Mouse (Mus musculus): ENCODE measurements at regions not wholly inside any gene's neighbourhood (a gene's known extent, or its start where the extent isn't known, plus 50 kb on each side); places are given as distances from the start of the nearest gene placed in this dataset.

DNA sequence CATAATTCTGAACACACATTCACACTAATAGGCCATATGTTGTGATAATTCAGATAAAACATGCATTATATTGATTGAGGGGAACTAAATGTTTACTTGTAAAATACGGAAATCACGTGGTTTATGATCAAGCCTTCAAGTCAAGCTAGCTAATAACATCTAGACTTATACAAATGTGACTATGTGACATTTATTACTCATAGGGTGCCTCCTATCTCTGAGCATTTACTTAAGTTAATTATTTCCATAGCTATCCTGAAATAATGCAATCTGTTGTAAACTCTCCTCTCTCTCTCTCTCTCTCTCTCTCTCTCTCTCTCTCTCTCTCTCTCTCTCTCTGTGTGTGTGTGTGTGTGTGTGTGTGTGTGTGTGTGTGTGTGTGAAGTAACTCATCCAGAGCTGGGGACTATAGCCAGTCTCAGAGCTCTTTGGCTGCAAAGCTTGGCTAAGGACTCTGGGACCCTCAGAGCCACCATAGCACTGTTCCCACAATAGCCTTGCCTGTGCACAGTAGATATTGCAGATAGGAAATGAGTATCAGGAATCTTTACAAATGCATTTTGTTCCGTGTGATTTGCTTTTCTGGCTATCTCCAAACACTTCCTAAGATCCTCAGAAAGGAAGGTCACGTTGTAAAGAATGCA, 263.5 kb downstream of the Rnd3 start:
- H3K4me3 ChIP-seq (ENCODE audit: control insufficient read depth, low read depth, low read length) = no peak overlapping the region
- no peaks in the 10 kb centered on the region for H3K27me3 ChIP-seq (ENCODE audit: control insufficient read depth, insufficient read depth, low read length)
- no peaks in the 10 kb centered on the region for H3K4me1 ChIP-seq (ENCODE audit: control insufficient read depth, insufficient read depth, low read length)
- TF ChIP-seq CTCF (IDR thresholded peaks at IDR 0.05; ENCODE audit: control insufficient read depth, insufficient read depth, insufficient replicate concordance, low read depth, low read length) (no peak), POLR2A (IDR thresholded peaks at IDR 0.05; ENCODE audit: control insufficient read depth, low read depth, low read length) (no peak)
- H3K36me3 ChIP-seq (ENCODE audit: control insufficient read depth, insufficient read depth, low read length) = no peaks in the 10 kb centered on the region
- no peak overlapping the region for H3K27ac ChIP-seq (ENCODE audit: control insufficient read depth, insufficient read depth, low read depth, low read length)

DNA sequence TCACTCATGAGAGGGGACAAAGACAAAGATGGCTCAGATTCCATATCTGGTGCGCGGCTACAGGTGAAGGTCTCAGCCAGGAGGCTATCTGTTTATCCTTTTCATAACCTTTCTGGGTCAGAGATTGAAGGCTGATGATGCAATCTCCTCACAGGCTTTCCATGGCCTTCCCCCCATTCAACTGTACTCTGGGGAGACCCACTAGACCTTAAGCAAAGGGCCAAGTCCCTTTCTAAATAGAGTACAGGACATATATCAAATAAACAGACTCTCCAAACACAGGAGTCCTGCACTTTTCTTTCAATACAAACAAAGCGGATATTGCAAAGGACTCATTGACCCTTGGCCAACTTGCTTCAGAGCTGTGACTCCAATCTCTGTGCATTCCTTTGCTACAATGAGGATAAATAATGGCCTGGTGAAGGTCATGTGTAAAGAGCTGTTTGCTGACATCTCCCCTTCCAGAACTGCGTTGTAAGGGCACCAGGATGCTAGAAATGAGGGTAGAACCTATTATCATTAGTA, 267.3 kb downstream of the Rnd3 start:
- no peaks in the 10 kb centered on the region for H3K4me1 ChIP-seq (ENCODE audit: control insufficient read depth, insufficient read depth, low read length)
- TF ChIP-seq POLR2A (IDR thresholded peaks at IDR 0.05; ENCODE audit: control insufficient read depth, low read depth, low read length) (no peak), CTCF (IDR thresholded peaks at IDR 0.05; ENCODE audit: control insufficient read depth, insufficient read depth, insufficient replicate concordance, low read depth, low read length) (no peak)
- no peak overlapping the region for H3K4me3 ChIP-seq (ENCODE audit: control insufficient read depth, low read depth, low read length)
- H3K36me3 ChIP-seq (ENCODE audit: control insufficient read depth, insufficient read depth, low read length) = no peaks in the 10 kb centered on the region
- H3K27ac ChIP-seq (ENCODE audit: control insufficient read depth, insufficient read depth, low read depth, low read length) = no peak overlapping the region
- no peaks in the 10 kb centered on the region for H3K27me3 ChIP-seq (ENCODE audit: control insufficient read depth, insufficient read depth, low read length)

DNA sequence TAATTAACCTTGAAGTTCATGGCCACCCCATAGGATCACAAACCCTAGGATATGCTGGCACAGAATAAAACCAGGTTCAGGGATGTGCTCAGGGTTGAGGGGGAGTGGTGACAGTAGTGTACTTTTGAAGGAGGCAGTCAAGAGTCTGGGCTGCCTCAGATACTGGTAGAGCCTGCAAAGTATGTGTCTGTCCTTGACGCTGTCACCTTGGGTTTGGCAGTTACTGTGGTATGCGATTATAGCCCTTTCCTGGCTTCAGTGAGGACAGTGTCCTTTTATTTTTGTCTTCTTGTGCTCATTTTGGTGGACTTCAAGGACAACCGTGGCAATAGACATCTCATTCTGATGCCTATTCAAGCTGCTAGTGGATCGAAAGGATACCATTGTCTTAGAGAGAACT, 268.1 kb downstream of the Rnd3 start:
- Histone ChIP-seq H3K27ac (ENCODE audit: control insufficient read depth, insufficient read depth, low read depth, low read length) (no peak overlapping the region), H3K4me3 (ENCODE audit: control insufficient read depth, low read depth, low read length) (no peak overlapping the region), H3K4me1 (ENCODE audit: control insufficient read depth, insufficient read depth, low read length) (no peaks in the 10 kb centered on the region), H3K27me3 (ENCODE audit: control insufficient read depth, insufficient read depth, low read length) (no peaks in the 10 kb centered on the region), H3K36me3 (ENCODE audit: control insufficient read depth, insufficient read depth, low read length) (no peaks in the 10 kb centered on the region)
- TF ChIP-seq CTCF (IDR thresholded peaks at IDR 0.05; ENCODE audit: control insufficient read depth, insufficient read depth, insufficient replicate concordance, low read depth, low read length) (no peak), POLR2A (IDR thresholded peaks at IDR 0.05; ENCODE audit: control insufficient read depth, low read depth, low read length) (no peak)

DNA sequence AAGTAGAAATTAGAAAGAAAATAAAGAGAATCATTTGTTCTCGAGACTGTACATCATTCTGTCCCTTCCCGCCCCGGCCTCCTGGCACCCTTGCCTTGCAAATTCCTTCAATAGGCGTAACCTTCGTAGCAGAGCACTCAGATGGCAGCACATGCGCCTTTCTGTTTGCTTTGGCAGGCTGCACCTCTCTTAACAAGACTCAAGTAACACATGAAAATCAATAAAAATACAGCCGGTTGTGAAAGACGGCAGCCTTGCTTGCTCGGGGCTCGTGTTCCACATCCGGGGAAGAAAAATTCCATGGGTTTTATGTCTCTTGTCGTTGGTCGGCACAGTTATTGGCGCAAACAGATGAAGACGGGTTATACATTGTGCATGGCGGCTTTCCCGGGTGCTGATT, 271.2 kb downstream of the Rnd3 start:
- H3K27me3 ChIP-seq (ENCODE audit: control insufficient read depth, insufficient read depth, low read length) = no peaks in the 10 kb centered on the region
- no peak overlapping the region for H3K27ac ChIP-seq (ENCODE audit: control insufficient read depth, insufficient read depth, low read depth, low read length)
- no peaks in the 10 kb centered on the region for H3K4me1 ChIP-seq (ENCODE audit: control insufficient read depth, insufficient read depth, low read length)
- peak overlapping the region; percentile 18 for H3K4me3 ChIP-seq (ENCODE audit: control insufficient read depth, low read depth, low read length)
- no peaks in the 10 kb centered on the region for H3K36me3 ChIP-seq (ENCODE audit: control insufficient read depth, insufficient read depth, low read length)
- TF ChIP-seq CTCF (IDR thresholded peaks at IDR 0.05; ENCODE audit: control insufficient read depth, insufficient read depth, insufficient replicate concordance, low read depth, low read length) (no peak), POLR2A (IDR thresholded peaks at IDR 0.05; ENCODE audit: control insufficient read depth, low read depth, low read length) (no peak)

DNA sequence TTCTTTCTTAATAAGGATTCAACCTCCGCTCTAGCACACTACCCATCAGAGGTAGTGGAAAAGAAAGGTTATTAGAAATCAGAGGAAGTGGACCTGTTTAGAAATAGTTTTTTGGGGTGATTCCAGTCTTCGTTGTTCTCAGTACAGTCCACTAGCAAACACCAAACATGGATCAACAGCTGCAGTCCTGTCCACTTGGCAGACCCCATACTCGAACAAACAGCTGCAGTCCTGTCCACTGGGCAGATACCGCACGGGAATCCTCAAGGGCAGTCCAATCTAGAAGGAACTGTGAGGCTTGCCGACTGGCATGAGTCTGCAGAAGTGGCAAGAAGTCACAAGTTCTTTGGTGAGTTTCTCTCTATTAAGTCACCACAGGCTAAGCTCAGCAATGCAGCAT, 273.8 kb downstream of the Rnd3 start:
- H3K36me3 ChIP-seq (ENCODE audit: control insufficient read depth, insufficient read depth, low read length) = no peaks in the 10 kb centered on the region
- TF ChIP-seq POLR2A (IDR thresholded peaks at IDR 0.05; ENCODE audit: control insufficient read depth, low read depth, low read length) (no peak), CTCF (IDR thresholded peaks at IDR 0.05; ENCODE audit: control insufficient read depth, insufficient read depth, insufficient replicate concordance, low read depth, low read length) (no peak)
- H3K27me3 ChIP-seq (ENCODE audit: control insufficient read depth, insufficient read depth, low read length) = no peaks in the 10 kb centered on the region
- no peak overlapping the region for H3K4me3 ChIP-seq (ENCODE audit: control insufficient read depth, low read depth, low read length)
- no peaks in the 10 kb centered on the region for H3K4me1 ChIP-seq (ENCODE audit: control insufficient read depth, insufficient read depth, low read length)
- no peak overlapping the region for H3K27ac ChIP-seq (ENCODE audit: control insufficient read depth, insufficient read depth, low read depth, low read length)

DNA sequence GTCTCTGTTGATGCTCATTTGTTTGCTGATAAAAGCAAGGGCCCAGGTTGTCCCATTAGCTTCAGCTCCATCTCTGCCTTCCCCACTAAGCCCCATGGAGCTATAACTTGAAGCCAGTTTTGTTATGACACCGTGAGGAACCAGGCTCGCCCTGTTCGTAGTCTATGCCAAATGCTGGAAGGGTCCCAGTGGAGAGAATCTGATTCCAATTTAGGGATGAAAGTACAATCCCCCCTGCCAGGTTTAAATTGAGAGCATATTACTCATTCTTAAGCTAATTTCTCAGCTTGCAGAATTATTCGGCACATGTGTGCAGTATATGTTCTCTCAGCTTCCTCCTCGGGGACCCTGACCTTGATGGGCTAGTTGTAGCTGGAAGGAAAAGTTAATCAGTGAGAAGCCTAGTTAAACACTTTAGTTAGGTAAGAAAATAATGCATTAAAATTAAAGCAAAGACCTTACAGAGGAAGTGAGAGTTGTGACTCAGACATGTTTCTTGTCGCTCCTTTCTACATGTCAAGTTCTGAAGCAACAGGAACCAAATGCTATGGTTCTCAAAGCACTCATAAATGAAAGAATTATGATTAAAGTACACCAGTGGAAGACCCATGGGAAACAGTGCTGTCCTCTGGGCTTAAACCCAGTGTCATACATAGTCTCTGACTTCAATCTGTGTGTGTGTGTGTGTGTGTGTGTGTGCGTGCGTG, 295.2 kb downstream of the Rnd3 start:
- Histone ChIP-seq H3K4me1 (ENCODE audit: control insufficient read depth, insufficient read depth, low read length) (no peaks in the 10 kb centered on the region), H3K4me3 (ENCODE audit: control insufficient read depth, low read depth, low read length) (no peak overlapping the region), H3K36me3 (ENCODE audit: control insufficient read depth, insufficient read depth, low read length) (no peaks in the 10 kb centered on the region), H3K27me3 (ENCODE audit: control insufficient read depth, insufficient read depth, low read length) (no peaks in the 10 kb centered on the region), H3K27ac (ENCODE audit: control insufficient read depth, insufficient read depth, low read depth, low read length) (no peak overlapping the region)
- TF ChIP-seq POLR2A (IDR thresholded peaks at IDR 0.05; ENCODE audit: control insufficient read depth, low read depth, low read length) (no peak), CTCF (IDR thresholded peaks at IDR 0.05; ENCODE audit: control insufficient read depth, insufficient read depth, insufficient replicate concordance, low read depth, low read length) (no peak)

DNA sequence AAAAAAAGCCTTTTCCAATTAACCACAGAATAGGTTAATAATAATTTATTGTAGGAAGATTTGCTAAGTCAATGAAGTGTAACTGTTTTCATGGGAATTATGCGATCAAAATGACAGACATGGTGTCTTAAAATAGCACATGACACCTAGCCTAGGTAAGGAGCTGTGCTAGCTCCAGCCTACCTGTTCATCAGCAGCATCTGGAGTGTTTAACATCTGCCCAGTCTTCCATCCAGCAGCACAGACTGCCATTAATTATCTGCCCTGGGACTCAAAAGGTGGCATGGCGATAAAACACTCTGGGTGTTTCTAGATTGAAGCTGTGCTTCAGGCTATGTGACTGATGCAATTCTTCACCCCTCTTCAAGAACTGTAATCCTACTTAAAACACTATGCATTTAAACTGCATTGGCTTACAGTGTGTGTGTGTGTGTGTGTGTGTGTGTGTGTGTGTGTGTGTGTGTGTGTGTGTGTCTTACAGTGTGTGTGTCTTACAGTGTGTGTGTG, 296.4 kb downstream of the Rnd3 start:
- H3K27me3 ChIP-seq (ENCODE audit: control insufficient read depth, insufficient read depth, low read length) = no peaks in the 10 kb centered on the region
- H3K4me3 ChIP-seq (ENCODE audit: control insufficient read depth, low read depth, low read length) = no peak overlapping the region
- H3K27ac ChIP-seq (ENCODE audit: control insufficient read depth, insufficient read depth, low read depth, low read length) = no peak overlapping the region
- TF ChIP-seq CTCF (IDR thresholded peaks at IDR 0.05; ENCODE audit: control insufficient read depth, insufficient read depth, insufficient replicate concordance, low read depth, low read length) (no peak), POLR2A (IDR thresholded peaks at IDR 0.05; ENCODE audit: control insufficient read depth, low read depth, low read length) (no peak)
- no peaks in the 10 kb centered on the region for H3K36me3 ChIP-seq (ENCODE audit: control insufficient read depth, insufficient read depth, low read length)
- no peaks in the 10 kb centered on the region for H3K4me1 ChIP-seq (ENCODE audit: control insufficient read depth, insufficient read depth, low read length)

All from testis, adult 2 months (tissue).